ENCODE assay signal across 9 mouse cellular contexts in genomic region chr9:94927101-94927500, GRCm38 (mm10).
DNase-seq lines count a peak whose midpoint lies in the region; ATAC-seq and TF ChIP-seq lines count a peak whose summit lies in the region.
"Had no signal": no experiment of that assay in that cellular context is flagged by ENCODE, and none has a peak within 500 bp of the region (broad histone marks: within the 10 kb centered on the region; RNA-seq: fewer than 3 reads in every experiment).

No protein-coding gene starts in this region.

- no peak overlapping the region for H3K27ac ChIP-seq in kidney, embryonic 15.5 days
- no peak overlapping the region for H3K27ac ChIP-seq in ES-Bruce4 (ENCODE audit: insufficient read depth, low read length)
- no peak overlapping the region for H3K27ac ChIP-seq in midbrain, embryonic 15.5 days
- H3K27ac ChIP-seq in cerebellum, adult 2 months (ENCODE audit: insufficient read depth, low read length), result no peak overlapping the region
- H3K27ac ChIP-seq: midbrain, embryonic 12.5 days had no signal

- no peak overlapping the region for H3K4me2 ChIP-seq in kidney, embryonic 15.5 days
- no peak overlapping the region for H3K4me2 ChIP-seq in midbrain, embryonic 15.5 days
- H3K4me2 ChIP-seq: midbrain, embryonic 12.5 days had no signal

- no peaks in the 10 kb centered on the region for H3K4me1 ChIP-seq in kidney, embryonic 15.5 days
- H3K4me1 ChIP-seq in ES-Bruce4 (ENCODE audit: control insufficient read depth, insufficient read depth, low read length), result no peaks in the 10 kb centered on the region
- no peaks in the 10 kb centered on the region for H3K4me1 ChIP-seq in midbrain, embryonic 15.5 days
- H3K4me1 ChIP-seq in cerebellum, adult 2 months (ENCODE audit: control insufficient read depth, insufficient read depth, low read length), result no peaks in the 10 kb centered on the region
- H3K4me1 ChIP-seq: midbrain, embryonic 12.5 days had no signal

- H3K4me3 ChIP-seq in kidney, embryonic 15.5 days (replicated peaks), result no peak overlapping the region
- H3K4me3 ChIP-seq in ES-Bruce4 (ENCODE audit: low read depth, low read length), result no peak overlapping the region
- H3K4me3 ChIP-seq in midbrain, embryonic 15.5 days, result no peak overlapping the region
- no peak overlapping the region for H3K4me3 ChIP-seq in cerebellum, adult 2 months (replicated peaks; ENCODE audit: insufficient read depth, low read depth, low read length)
- H3K4me3 ChIP-seq: midbrain, embryonic 12.5 days had no signal

- TF ChIP-seq EP300 in ES-Bruce4 (IDR thresholded peaks at IDR 0.05; ENCODE audit: insufficient read depth, low read depth, low read length), result no peak

- DNase-seq in kidney, adult 9 months, result peak; percentile 35
- peak; percentile 19 for DNase-seq in adrenal gland, postnatal 25 days
- peak; percentile 7 for DNase-seq in retina, postnatal 1 day
- no peak for DNase-seq in urinary bladder, postnatal 10 days (ENCODE audit: low spot score)
- DNase-seq in cerebellum, adult 2 months, result no peak

- H3K36me3 ChIP-seq in kidney, embryonic 15.5 days, result no peaks in the 10 kb centered on the region
- H3K36me3 ChIP-seq in ES-Bruce4 (ENCODE audit: control insufficient read depth, insufficient read depth, low read length, poor library complexity, severe bottlenecking), result no peaks in the 10 kb centered on the region
- H3K36me3 ChIP-seq in midbrain, embryonic 15.5 days (replicated peaks), result no peaks in the 10 kb centered on the region
- H3K36me3 ChIP-seq: midbrain, embryonic 12.5 days had no signal

- no peak overlapping the region for H3K9ac ChIP-seq in kidney, embryonic 15.5 days
- H3K9ac ChIP-seq in ES-Bruce4 (ENCODE audit: low read depth, poor library complexity, severe bottlenecking), result no peak overlapping the region
- H3K9ac ChIP-seq in midbrain, embryonic 15.5 days, result no peak overlapping the region
- H3K9ac ChIP-seq: midbrain, embryonic 12.5 days had no signal

- ATAC-seq in kidney, embryonic 15.5 days (replicated peaks; ENCODE audit: low FRiP score), result no peak
- no peak for ATAC-seq in midbrain, embryonic 15.5 days (replicated peaks)

- no peaks in the 10 kb centered on the region for H3K9me3 ChIP-seq in kidney, embryonic 15.5 days (replicated peaks)
- H3K9me3 ChIP-seq in ES-Bruce4 (replicated peaks; ENCODE audit: control insufficient read depth, insufficient read depth, low read length, poor library complexity, severe bottlenecking), result no peaks in the 10 kb centered on the region
- H3K9me3 ChIP-seq in midbrain, embryonic 15.5 days, result no peaks in the 10 kb centered on the region
- H3K9me3 ChIP-seq: midbrain, embryonic 12.5 days had no signal

- no peaks in the 10 kb centered on the region for H3K27me3 ChIP-seq in kidney, embryonic 15.5 days
- H3K27me3 ChIP-seq in ES-Bruce4 (ENCODE audit: control insufficient read depth, insufficient read depth, low read length, poor library complexity, severe bottlenecking), result no peaks in the 10 kb centered on the region
- H3K27me3 ChIP-seq in midbrain, embryonic 15.5 days (replicated peaks), result no peaks in the 10 kb centered on the region
- no peaks in the 10 kb centered on the region for H3K27me3 ChIP-seq in cerebellum, adult 2 months (ENCODE audit: control insufficient read depth, insufficient read depth, low read length)
- H3K27me3 ChIP-seq: midbrain, embryonic 12.5 days had no signal

- TF ChIP-seq CTCF in ES-Bruce4 (IDR thresholded peaks at IDR 0.05; ENCODE audit: low read depth, low read length), result peak; percentile 3
- TF ChIP-seq CTCF in cerebellum, adult 2 months (IDR thresholded peaks at IDR 0.05; ENCODE audit: borderline replicate concordance, insufficient read depth, low read depth, low read length), result no peak

- TF ChIP-seq POLR2A in ES-Bruce4 (IDR thresholded peaks at IDR 0.05; ENCODE audit: insufficient read depth, low read length), result no peak
- no peak for TF ChIP-seq POLR2A in cerebellum, adult 2 months (IDR thresholded peaks at IDR 0.05; ENCODE audit: borderline replicate concordance, insufficient read depth, low read length)

Comparison
In these comparisons a context has a peak if more than half of its experiments do, and no peak if none do; other contexts are left out.
1. DNase-seq: peak in kidney, adult 9 months (single experiment), adrenal gland, postnatal 25 days (single experiment) and retina, postnatal 1 day (single experiment); none in urinary bladder, postnatal 10 days (single experiment) and cerebellum, adult 2 months (0 of 2).